Mouse (Mus musculus) limb, embryonic 10.5 days (tissue): ENCODE data around the gene Pclaf. TPM values are rescaled to one million over a fixed set of nuclear protein-coding genes. Genes with fewer than 3 reads are reported as not detected.

Experiments
- DNase-seq: peaks from one replicate; pipeline ENCODE4 v3.0.0-alpha.2; 2017; ENCODE audit warnings: low spot score
- H3K27ac ChIP-seq: fragments of 300-500 bp; sonication (generic); 2 replicates; pipeline ENCODE4 v1.5.1; 2016; ENCODE audit warnings: mild to moderate bottlenecking
- H3K27me3 ChIP-seq: fragments of 300-500 bp; sonication (generic); 2 replicates; pipeline ENCODE4 v1.6.1; 2016; ENCODE audit warnings: low read depth, mild to moderate bottlenecking; ENCODE audit not compliant: poor library complexity, severe bottlenecking
- H3K36me3 ChIP-seq: fragments of 300-500 bp; sonication (generic); 2 replicates; pipeline ENCODE4 v1.6.1; 2016; ENCODE audit warnings: mild to moderate bottlenecking, moderate library complexity
- H3K4me1 ChIP-seq: fragments of 300-500 bp; sonication (generic); 2 replicates; pipeline ENCODE4 v1.6.1; 2016
- H3K4me3 ChIP-seq: fragments of 300-500 bp; sonication (generic); 2 replicates; pipeline ENCODE4 v1.5.1; 2016; ENCODE audit warnings: mild to moderate bottlenecking, moderate library complexity
- H3K9me3 ChIP-seq: fragments of 300-500 bp; sonication (generic); replicated peaks from 2 replicates; pipeline ENCODE4 v1.6.1; 2016; ENCODE audit warnings: mild to moderate bottlenecking
- WGBS: fragments of 180-500 bp; shearing (Covaris S2); methylation state at CpG from one replicate; pipeline ENCODE4 v1.1.7; 2016; 5-methylcytosine and 5-hydroxymethylcytosine counted together
- polyA plus RNA-seq: library from polyadenylated mRNA; unstranded; fragments of >200 nt; fragmentation: Nextera tagmentation; extraction: Ambion mirVana; gene quantifications from 2 replicates; pipeline ENCODE4 v1.2.1, GENCODE M21; 2016

The Pclaf gene
- polyA plus RNA-seq, 1 experiment from 2014 or later: 338 TPM

GRCm38 (mm10) chr9:65909837-65910236, 19.8 kb downstream of the Pclaf start:
- 9% methylated on average over 4 of the region's 4 CpGs for WGBS
- peaks cover 7% of the 10 kb centered on the region for H3K4me1 ChIP-seq
- H3K27me3 ChIP-seq: no peaks in the 10 kb centered on the region
- peak overlapping the region; percentile 93 for H3K27ac ChIP-seq
- no peak for DNase-seq
- peaks cover 18% of the 10 kb centered on the region for H3K36me3 ChIP-seq
- no peaks in the 10 kb centered on the region for H3K9me3 ChIP-seq
- peak overlapping the region; percentile 93 for H3K4me3 ChIP-seq

DNA sequence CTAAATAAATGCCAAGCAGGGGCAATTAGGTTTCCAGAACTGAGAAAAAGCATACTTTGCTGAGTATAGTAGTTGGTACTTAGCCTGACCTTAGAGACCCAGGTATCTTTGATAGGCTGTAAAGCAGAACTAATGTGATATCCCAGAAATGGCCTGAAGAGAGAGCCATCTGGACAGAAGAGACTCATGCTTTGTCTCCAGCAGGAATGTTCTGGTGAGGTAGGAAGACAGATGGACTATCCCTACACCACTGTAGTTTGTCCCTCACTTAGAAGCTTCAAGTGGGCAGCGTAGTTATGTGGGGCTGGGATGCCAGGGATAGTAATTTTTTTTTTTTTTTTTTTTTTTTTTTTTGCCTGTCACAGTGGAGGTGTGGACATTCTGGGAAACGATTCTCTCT, 23.9 kb downstream of the Pclaf start:
- no peaks in the 10 kb centered on the region for H3K36me3 ChIP-seq
- no peaks in the 10 kb centered on the region for H3K27me3 ChIP-seq
- no peak for DNase-seq
- no peak overlapping the region for H3K27ac ChIP-seq
- WGBS: 88% methylated on average over 2 of the region's 2 CpGs
- H3K4me1 ChIP-seq: peaks cover 7% of the 10 kb centered on the region
- no peak overlapping the region for H3K4me3 ChIP-seq
- no peaks in the 10 kb centered on the region for H3K9me3 ChIP-seq

GRCm38 (mm10) chr9:65917015-65917414, 27.0 kb downstream of the Pclaf start:
- no peaks in the 10 kb centered on the region for H3K9me3 ChIP-seq
- 82% methylated on average over 1 of the region's 1 CpGs for WGBS
- no peaks in the 10 kb centered on the region for H3K27me3 ChIP-seq
- no peak for DNase-seq
- H3K27ac ChIP-seq: no peak overlapping the region
- no peaks in the 10 kb centered on the region for H3K36me3 ChIP-seq
- no peak overlapping the region for H3K4me3 ChIP-seq
- no peaks in the 10 kb centered on the region for H3K4me1 ChIP-seq

- no peaks in the 10 kb centered on the region for H3K27me3 ChIP-seq
- no peaks in the 10 kb centered on the region for H3K36me3 ChIP-seq
These were observed 38.4 kb downstream of the Pclaf start for GRCm38 (mm10) chr9:65928456-65928855.

DNA sequence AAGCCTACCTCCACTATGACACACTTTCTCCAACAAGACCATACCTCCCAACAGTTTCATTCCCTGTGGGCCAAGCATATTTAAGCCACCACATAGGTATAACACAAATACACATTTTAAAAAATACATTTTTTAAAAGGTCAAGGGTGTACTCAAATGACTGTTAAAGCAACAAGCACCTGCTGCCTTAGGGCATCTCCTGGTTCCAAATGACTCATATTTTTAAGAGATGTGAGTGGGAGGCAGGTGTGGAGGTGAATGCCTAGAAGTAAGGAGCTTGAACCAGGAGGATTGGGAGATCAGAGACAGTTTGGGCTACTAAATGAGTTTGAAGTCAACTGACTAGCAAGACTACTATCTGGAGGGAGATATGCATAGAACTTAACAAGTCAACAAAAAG, 39.8 kb downstream of the Pclaf start:
- H3K27ac ChIP-seq: no peak overlapping the region
- no peaks in the 10 kb centered on the region for H3K36me3 ChIP-seq
- H3K4me3 ChIP-seq: no peak overlapping the region
- H3K4me1 ChIP-seq: no peaks in the 10 kb centered on the region
- H3K9me3 ChIP-seq: no peaks in the 10 kb centered on the region
- H3K27me3 ChIP-seq: no peaks in the 10 kb centered on the region
- no peak for DNase-seq

More at GRCm38 (mm10) chr9:65928456-65928855, 38.4 kb downstream of the Pclaf start:
- H3K4me3 ChIP-seq: no peak overlapping the region
- no peaks in the 10 kb centered on the region for H3K9me3 ChIP-seq
- no peak for DNase-seq
- no peaks in the 10 kb centered on the region for H3K4me1 ChIP-seq
- no peak overlapping the region for H3K27ac ChIP-seq

DNA sequence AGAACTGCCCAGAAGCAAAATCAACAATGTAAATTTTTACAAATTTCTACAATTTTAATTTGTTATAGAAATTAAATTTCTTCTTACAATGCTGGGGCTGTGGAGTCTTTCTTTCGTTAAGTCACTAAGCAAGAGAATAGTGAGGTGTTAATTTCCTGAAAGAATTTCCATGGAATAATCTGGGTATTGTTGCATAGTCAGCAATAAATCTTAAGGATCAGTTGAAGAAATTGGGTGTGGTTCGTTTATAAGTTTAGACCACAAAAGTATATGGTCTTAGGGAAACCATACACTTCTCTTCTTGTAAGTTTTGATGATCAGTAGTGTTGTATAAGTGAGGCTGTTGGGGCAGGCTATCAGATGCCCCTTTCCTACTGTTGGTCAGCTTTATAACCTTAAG, 47.5 kb downstream of the Pclaf start:
- H3K27ac ChIP-seq: no peak overlapping the region
- no peaks in the 10 kb centered on the region for H3K9me3 ChIP-seq
- H3K4me3 ChIP-seq: no peak overlapping the region
- no peaks in the 10 kb centered on the region for H3K27me3 ChIP-seq
- DNase-seq: no peak
- H3K4me1 ChIP-seq: no peaks in the 10 kb centered on the region
- 89% methylated on average over 2 of the region's 2 CpGs for WGBS
- H3K36me3 ChIP-seq: no peaks in the 10 kb centered on the region

GRCm38 (mm10) chr9:65951082-65951587, 61.1 kb downstream of the Pclaf start:
- no peak for DNase-seq
- Histone ChIP-seq H3K27me3 (no peaks in the 10 kb centered on the region), H3K4me3 (no peak overlapping the region), H3K36me3 (peaks cover 22% of the 10 kb centered on the region), H3K9me3 (no peaks in the 10 kb centered on the region), H3K27ac (no peak overlapping the region), H3K4me1 (no peaks in the 10 kb centered on the region)
- WGBS: 88% methylated on average over 3 of the region's 3 CpGs

Other genes starting within 250 kb of the Pclaf start
- 267 and 319 TPM in 2 replicates for gene Oaz2, start 222.2 kb upstream of the Pclaf start, polyA plus RNA-seq
- 7.5 and 7.6 TPM in 2 replicates for gene Zfp609, start 62.7 kb upstream of the Pclaf start, polyA plus RNA-seq
- 29.8 and 32.5 TPM in 2 replicates for gene Trip4, start 18.6 kb downstream of the Pclaf start, polyA plus RNA-seq
- gene Csnk1g1, start 18.7 kb downstream of the Pclaf start, polyA plus RNA-seq: 11.8 and 15.4 TPM in 2 replicates
- 501 and 523 TPM in 2 replicates for gene Ppib, start 170.0 kb downstream of the Pclaf start, polyA plus RNA-seq
- 1.9 and 2.4 TPM in 2 replicates for gene Snx22, start 179.5 kb downstream of the Pclaf start, polyA plus RNA-seq
- 122 and 126 TPM in 2 replicates for gene Snx1, start 236.3 kb downstream of the Pclaf start, polyA plus RNA-seq
- 166 and 171 TPM in 2 replicates for gene Ciao2a, start 236.4 kb downstream of the Pclaf start, polyA plus RNA-seq